Mouse (Mus musculus) left cerebral cortex, postnatal 4 days (tissue): ENCODE measurements around the gene H2al1e. TPM values are rescaled to one million over a fixed set of nuclear protein-coding genes. Genes with fewer than 3 reads are reported as not detected.

Source experiments
- total RNA-seq, 2 experiments: library from RNA; stranded (reverse); gene quantifications; 2 replicates each; pipeline ENCODE4 v1.2.3; 2021

The H2al1e gene
- total RNA-seq, 2 experiments from 2014 or later, result not detected

Other genes starting within 250 kb of the H2al1e start
- gene H2al1a, start 12.7 kb upstream of the H2al1e start, total RNA-seq, result not detected
- gene H2al1b, start 9.5 kb upstream of the H2al1e start, total RNA-seq, result not detected
- gene H2al1c, start 6.3 kb upstream of the H2al1e start, total RNA-seq, result not detected
- gene H2al1d, start 3.1 kb upstream of the H2al1e start, total RNA-seq, result not detected
- not detected for gene H2al1f, start 3.2 kb downstream of the H2al1e start, total RNA-seq
- not detected for gene H2al1g, start 6.3 kb downstream of the H2al1e start, total RNA-seq
- not detected for gene H2al1h, start 9.6 kb downstream of the H2al1e start, total RNA-seq
- gene H2al1i, start 12.7 kb downstream of the H2al1e start, total RNA-seq, result not detected
- gene H2al1j, start 15.9 kb downstream of the H2al1e start, total RNA-seq, result not detected